Mouse (Mus musculus): Measurements from ENCODE around the gene Zeb2.

The Zeb2 gene

DNA sequence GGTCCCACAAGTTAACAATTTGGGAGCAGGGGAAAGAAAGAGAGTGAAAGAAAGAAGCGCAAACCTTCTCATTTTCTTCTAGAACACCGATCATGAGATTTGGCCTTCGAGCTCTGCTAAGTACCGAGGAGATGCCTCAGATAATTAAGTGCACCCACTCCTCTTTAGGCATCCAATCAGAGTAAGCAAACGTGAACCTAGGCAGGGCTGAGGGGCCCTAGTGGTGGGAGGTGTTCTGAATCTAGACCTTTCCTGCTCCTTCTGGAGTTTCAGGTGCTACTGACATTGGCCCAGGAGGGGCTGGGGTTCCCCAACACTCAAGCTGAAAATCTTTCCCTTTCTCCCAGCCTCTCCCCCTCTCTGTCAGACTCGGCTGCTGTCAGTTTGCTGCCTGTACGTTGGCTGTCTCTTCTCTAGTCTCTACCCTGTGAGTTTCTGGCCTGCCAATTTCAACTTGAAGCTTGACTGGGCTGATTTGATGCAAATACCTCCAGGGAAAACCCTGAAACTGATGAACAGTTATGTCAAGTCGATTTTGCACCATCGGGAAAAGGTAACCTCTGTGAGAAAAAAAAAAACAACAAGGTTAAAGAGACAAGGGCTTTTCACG is 20.5 kb downstream of the Zeb2 start:
- DNase-seq (ENCODE audit: low spot score in 2 of 2): no peak

- no peak for DNase-seq (ENCODE audit: low spot score in 2 of 2)
Observed at GRCm38 (mm10) chr2:45095825-45096224, 21.4 kb downstream of the Zeb2 start.

DNA sequence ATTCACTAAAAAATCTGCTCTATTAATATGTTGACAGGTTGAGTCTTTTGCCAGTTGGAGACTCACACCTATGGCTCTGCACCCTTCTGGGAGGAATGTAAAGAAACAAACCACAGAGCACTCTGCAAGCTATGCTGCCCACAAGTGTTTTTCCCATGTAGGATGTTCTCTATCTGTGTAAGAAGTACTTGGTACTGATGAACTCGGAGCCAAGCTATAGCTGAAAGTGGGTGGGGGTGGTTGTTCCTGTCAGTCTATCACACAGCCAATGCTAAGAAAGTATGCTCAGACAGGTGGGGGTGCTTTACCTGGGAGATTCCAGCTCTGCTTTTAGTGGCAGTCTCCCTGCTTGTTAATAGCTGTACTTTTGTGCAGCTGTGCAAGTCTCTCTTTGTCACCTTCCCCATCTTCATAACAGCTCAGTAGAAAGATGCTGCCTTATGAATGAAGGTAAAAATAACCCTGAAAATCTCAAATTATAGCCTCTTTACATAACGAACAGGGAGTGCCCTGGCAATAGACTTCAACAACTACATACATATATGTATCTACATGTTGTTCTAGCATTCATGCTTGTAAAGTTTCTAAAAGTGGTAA is 22.7 kb downstream of the Zeb2 start:
- DNase-seq (ENCODE audit: low spot score in 2 of 2): no peak

DNA sequence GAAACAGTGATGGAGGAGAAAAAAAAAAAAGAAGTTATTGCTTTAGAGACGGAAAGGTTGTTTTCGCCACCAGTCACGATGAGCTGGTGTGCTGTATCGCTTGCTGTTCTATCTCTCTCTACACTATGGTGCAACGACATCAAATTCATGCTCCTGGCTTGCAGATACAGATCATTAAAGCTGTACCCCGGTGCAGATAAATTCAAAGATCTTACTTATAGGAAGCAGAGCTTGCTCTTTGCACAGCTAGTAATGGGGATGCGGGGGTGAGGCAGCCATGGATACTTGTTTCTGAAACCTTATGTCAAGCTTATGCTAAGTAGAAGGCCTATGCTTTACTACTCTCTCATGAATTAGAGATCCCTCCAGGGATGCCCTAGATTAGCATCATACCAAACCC is 23.7 kb downstream of the Zeb2 start:
- no peak for DNase-seq (ENCODE audit: low spot score in 2 of 2)

- no peak for DNase-seq (ENCODE audit: low spot score in 2 of 2)
Observed at GRCm38 (mm10) chr2:45092654-45093053, 24.5 kb downstream of the Zeb2 start.

GRCm38 (mm10) chr2:45090529-45091297 is 26.5 kb downstream of the Zeb2 start:
- no peak for DNase-seq (ENCODE audit: low spot score in 2 of 2)

DNA sequence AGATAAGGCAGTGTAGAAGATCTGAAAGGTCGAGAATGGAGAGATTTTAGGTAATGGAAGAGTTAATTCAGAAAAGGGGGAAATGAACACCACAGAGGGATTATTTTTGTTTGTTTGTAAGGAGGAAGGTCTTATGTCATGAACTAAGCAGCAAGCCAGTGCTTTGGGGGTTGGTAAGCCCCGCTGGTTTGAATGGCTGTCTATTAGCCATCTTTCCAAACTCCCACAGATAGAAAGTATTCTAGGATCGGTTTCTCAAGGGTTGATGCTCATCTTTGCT is 28.0 kb downstream of the Zeb2 start:
- DNase-seq (ENCODE audit: low spot score in 2 of 2): no peak

DNA sequence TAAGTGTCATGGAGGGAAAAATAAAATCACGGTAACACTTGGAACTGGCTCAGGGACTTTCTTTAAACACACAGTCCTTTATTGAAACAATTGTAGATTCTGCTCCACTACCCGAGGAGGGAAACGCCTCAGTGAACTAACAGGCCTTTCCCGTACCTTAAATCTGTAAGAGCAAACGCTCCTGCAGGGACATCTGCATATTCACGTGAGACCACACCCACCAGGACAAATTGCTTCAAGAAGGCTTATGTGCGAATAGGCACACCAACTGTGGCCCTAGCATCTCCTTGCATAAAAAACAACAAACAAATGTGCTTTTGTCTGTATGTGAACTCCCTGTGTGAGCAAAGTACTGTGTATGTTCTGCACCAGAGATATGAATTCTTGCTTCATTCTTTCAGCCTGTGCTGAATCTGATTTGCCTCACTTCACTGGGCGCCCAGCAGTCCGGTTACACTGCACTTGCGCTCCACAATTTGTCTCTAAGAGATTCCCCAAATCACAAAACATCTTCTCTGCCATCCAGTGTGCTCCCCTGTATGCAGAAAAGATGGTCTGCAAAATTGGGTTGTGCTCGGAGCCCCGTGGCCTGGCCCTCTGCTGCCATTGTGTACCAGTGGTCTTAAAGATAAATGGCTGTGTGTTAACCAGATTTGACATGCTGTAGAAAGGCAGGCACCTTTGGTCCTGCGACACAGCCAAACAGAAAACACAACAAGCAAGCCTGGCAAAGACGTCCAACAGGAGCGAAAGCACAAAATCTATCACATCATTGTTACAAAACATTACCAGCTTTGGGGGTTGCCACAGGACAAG is 28.6 kb downstream of the Zeb2 start:
- DNase-seq (ENCODE audit: low spot score in 2 of 2): no peak

GRCm38 (mm10) chr2:45087208-45087607 is 30.0 kb downstream of the Zeb2 start:
- DNase-seq (ENCODE audit: low spot score in 2 of 2): no peak

DNA sequence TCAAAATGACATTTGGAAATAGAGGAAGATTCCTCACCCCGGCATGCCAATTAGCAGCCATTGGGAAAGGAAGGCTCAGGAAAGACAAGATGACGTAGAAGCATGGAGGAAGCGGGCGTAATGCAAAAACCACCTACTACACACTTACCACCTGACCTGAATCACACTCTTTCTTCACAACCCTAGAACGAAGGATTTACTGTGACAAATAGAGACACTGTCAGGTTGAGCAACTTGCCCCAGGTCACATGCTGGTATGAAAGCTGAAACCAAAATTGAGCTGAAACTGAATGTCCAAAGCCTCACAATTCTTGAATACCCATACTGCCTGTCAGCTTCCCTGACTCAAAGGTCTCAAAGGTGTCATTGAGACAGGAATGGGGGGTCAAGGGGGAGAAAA is 31.5 kb downstream of the Zeb2 start:
- DNase-seq (ENCODE audit: low spot score in 2 of 2): no peak

GRCm38 (mm10) chr2:45083042-45083441 is 34.2 kb downstream of the Zeb2 start:
- DNase-seq (ENCODE audit: low spot score in 2 of 2): no peak

DNA sequence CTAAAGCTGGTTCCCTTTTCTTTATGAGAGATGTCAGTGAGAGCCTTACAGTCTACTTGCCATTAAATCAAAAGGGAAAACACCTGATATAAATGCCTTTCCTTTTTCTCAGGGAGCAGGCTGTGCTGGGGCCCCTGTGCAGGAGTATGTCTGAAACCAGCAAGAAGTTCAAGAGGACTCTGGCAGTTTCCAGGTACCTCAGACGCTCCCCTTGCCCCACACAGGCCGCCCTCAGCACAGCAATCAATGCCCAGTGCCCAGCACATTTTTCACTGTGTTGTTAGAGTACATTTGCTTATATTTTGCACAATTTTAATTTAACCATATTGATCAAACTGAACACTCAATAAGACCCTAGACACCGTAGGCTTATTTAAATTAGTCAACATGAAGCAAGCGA is 35.6 kb downstream of the Zeb2 start:
- no peak for DNase-seq (ENCODE audit: low spot score in 2 of 2)

DNA sequence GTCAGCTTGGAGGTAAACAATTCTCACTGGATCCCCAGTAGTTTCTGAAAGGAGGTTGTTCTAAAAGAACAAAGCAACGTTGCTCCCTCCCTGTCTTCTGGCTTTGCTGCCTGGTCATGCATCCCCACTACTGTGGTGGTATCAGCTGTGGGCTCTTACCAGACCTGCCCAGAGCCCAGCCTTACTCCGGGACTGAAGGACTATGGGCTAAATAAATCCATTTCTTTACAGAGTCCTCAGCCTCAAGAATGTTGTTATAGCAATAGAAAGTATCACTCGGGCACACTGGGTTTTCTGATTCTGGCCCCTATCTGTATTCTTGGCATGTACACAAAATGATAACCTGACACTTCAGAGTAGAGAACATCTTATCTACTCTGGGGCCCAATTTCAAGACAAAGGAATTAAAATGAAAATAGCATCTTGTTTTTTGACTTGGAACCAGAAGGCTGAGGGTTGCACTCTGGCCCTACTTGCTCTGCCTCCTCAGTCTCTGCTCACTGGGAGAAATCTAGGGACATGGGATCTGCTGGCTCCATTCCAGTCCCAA is 39.2 kb downstream of the Zeb2 start:
- DNase-seq (ENCODE audit: low spot score in 2 of 2): no peak

DNA sequence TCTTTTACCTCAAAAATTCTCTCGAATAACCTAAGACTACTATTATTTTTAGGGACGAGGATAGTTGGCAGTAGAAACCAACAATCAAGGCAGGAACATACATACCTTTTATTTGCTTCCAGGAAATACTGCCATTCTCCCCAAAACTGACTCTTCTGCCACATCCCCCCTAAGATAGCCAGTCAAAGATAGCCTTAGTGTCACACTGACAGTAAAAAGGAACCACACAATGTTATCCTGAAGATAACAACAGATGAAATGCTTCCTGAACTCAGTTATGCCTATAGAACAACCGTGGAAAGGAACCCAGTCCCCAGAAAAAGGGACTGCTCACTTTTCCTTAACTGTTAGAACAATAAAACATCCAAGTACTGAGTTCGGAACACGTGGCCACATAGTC is 39.8 kb downstream of the Zeb2 start:
- DNase-seq (ENCODE audit: low spot score in 2 of 2): no peak

DNA sequence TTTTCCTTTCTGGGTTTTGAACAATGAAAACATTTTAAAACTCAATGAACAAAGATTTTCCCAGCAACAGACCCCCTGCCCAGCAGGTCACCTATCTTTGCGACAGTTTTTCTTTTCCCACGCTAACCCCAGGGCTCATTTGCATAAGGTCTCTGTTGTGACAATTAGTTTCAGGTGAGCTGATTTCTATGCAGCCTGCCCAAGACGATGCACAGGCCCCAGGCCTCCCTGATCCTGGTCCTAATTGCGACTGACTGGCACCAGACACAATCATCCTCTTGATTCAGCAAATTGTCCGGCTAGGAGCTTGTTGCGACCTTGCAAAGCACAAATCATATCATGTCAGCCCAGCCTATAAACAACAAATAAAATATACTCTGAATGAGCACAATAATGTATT is 44.2 kb downstream of the Zeb2 start:
- DNase-seq (ENCODE audit: low spot score in 2 of 2): no peak

- DNase-seq (ENCODE audit: low spot score in 2 of 2): no peak
Observed at GRCm38 (mm10) chr2:45071296-45071695, 45.9 kb downstream of the Zeb2 start.

GRCm38 (mm10) chr2:45070612-45071276 is 46.5 kb downstream of the Zeb2 start:
- no peak for DNase-seq (ENCODE audit: low spot score in 2 of 2)

- DNase-seq (ENCODE audit: low spot score in 2 of 2): no peak
Observed at GRCm38 (mm10) chr2:45068792-45069550, 48.2 kb downstream of the Zeb2 start.

DNA sequence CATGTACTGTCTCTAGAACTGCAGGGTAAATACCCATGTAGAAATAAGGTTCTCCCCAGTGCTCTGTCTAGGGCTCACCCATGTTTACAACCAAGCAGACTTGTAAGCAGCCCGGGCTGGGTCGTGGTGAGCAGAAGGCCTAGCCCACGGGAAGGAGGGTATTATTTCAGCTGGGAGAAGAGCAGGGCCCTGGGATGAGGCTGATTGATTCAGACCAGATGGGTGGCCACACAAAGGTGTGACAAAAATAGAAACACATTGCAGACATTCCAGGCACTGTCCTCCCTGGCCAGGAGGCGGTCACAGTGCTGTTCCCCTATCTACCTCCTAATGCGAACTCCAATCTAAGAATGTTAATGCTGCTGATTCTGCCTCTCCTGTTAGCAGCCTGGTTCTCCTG is 50.1 kb downstream of the Zeb2 start:
- DNase-seq (ENCODE audit: low spot score in 2 of 2): no peak

DNA sequence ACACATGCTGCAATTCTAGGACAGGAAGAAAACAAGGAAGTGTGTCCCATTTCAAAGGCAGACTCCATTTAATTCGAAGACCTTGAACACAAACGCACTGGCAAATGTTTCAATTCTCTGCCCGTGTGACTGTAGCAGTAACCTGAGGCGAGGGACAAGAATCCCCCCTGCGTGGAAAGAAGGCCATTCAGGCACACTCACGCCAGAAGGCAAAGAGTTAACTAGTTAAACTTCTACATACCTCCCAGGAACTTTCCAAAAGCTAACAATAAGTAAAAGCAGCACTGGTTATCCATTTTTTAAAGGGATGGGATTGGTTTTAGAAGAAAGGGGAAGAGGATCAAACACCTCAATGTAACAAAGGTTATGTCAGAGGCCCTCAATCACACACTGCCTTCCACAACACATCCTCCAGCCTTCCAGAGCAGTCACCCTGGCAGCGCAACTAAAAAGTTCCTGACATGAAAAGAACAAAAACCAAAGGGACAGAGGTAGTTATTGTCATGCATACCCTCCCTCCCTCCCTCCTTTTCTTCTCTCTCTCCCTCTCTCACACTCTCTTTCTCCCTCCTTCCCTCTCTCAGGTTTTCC is 53.8 kb downstream of the Zeb2 start:
- no peak for DNase-seq (ENCODE audit: low spot score in 2 of 2)

DNA sequence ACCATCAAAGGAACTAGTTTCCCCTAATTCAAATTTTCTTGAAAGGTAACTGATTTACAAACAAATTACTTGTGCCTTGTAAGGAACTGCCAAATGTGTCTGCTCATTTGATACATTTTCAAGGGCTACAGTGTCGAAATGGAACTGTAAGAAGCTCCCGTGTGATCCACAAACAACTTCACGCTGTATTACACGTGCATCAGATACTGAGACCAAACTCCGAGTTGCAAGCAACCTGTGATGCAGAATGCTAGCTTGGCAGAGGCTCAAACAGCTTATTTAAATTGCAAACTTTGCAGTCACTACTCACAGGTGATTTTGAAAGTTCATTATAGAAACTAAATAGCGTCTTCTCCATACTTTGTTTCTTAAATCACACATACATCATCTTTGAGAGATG is 55.1 kb downstream of the Zeb2 start:
- no peak for DNase-seq (ENCODE audit: low spot score in 2 of 2)

Measured in spleen, postnatal 36 days (tissue).